ENCODE assay signal across 8 mouse cellular contexts in the genomic region with DNA sequence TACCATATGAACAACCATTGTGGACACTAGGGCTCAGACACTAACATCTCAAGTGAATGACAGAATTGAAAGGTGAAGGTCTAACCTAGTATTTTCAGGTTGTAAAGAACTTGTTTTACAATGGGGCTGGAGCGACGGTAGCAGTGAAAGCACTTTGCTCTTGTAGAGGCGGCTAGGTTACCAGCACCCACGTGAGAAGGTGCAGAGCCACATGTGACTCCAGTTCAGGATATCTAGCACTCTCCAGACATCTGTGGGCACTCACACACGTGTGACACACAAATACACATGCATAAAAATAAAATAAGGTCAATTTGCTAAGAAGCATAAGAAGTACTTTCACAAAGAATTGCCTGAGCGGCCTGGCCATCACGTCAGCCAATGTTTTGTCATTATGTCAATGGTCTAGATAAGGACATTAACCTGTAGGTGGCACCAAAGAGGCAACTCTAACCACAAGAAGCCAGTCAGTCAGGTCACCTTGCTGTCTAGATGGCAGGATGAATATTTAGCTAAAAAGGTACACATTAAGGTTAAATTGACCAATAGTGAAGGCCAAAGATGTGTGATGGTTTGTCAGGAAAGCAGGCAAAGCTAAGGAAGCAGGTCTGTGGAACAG.
DNase-seq lines count a peak whose midpoint lies in the region; ATAC-seq and TF ChIP-seq lines count a peak whose summit lies in the region.
"Had no signal": no experiment of that assay in that cellular context is flagged by ENCODE, and none has a peak within 500 bp of the region (broad histone marks: within the 10 kb centered on the region; RNA-seq: fewer than 3 reads in every experiment).

No protein-coding gene starts in this region.

- no peaks in the 10 kb centered on the region for H3K36me3 ChIP-seq in liver, adult 2 months (ENCODE audit: control insufficient read depth, insufficient read depth, low read length)
- H3K36me3 ChIP-seq: limb, embryonic 12.5 days had no signal

- no peak for TF ChIP-seq POLR2A in liver, adult 2 months (IDR thresholded peaks at IDR 0.05; ENCODE audit: extremely low read depth, insufficient read depth, low read length)

- no peaks in the 10 kb centered on the region for H3K79me2 ChIP-seq in liver, adult 2 months (ENCODE audit: control insufficient read depth, insufficient read depth, low read length)

- H3K4me3 ChIP-seq in liver, adult 2 months (ENCODE audit: insufficient read depth, low read depth, low read length), result no peak overlapping the region
- H3K4me3 ChIP-seq: limb, embryonic 12.5 days had no signal

- peak; percentile 30 for DNase-seq in right cerebral cortex, adult 18-20 months
- no peak for DNase-seq in right cerebral cortex, postnatal 14 days
- DNase-seq in adrenal gland, adult (ENCODE audit: inconsistent age in 2 of 2, low spot score in 1 of 2), result peak; percentile 42 to 87
- DNase-seq in liver, adult 2 months (ENCODE audit: extremely low read depth, low read depth, low spot score), result peak; percentile 79
- peak; percentile 59 to 73 for DNase-seq in spleen, postnatal 36 days (ENCODE audit: low spot score in 2 of 2)

- peak; percentile 32; the same call in 1 of the 2 replicates for TF ChIP-seq CTCF in liver, adult 2 months (IDR thresholded peaks at IDR 0.05; ENCODE audit: low read depth, low read length)

- peaks cover 2% of the 10 kb centered on the region; the same call in 1 of the 2 replicates for H3K4me1 ChIP-seq in liver, adult 2 months (ENCODE audit: control insufficient read depth, insufficient read depth, low read length)
- H3K4me1 ChIP-seq: limb, embryonic 12.5 days had no signal

- WGBS in liver, adult 2 months, result 44% methylated on average over 7 of the region's 7 CpGs

- H3K9ac ChIP-seq in liver, adult 2 months (ENCODE audit: low read depth, low read length), result no peak overlapping the region
- H3K9ac ChIP-seq: limb, embryonic 12.5 days had no signal

- no peak overlapping the region for H3K27ac ChIP-seq in liver, adult 2 months (replicated peaks; ENCODE audit: insufficient read depth, low read depth, low read length)
- H3K27ac ChIP-seq: limb, embryonic 12.5 days had no signal

- H3K27me3 ChIP-seq in liver, adult 2 months (ENCODE audit: control insufficient read depth, insufficient read depth, low read length), result no peaks in the 10 kb centered on the region
- H3K27me3 ChIP-seq: limb, embryonic 12.5 days had no signal

- peak; percentile 87 for ATAC-seq in common myeloid progenitor, adult 5-6 weeks (replicated peaks; ENCODE audit: low read depth, poor library complexity, severe bottlenecking)
- peak; percentile 59 to 74; a peak in 2 of 4 replicates for ATAC-seq in hematopoietic stem cell, adult 5-6 weeks (replicated peaks in 1 of 2; ENCODE audit: insufficient read depth in 1 of 2, low FRiP score in 2 of 2, low TSS enrichment in 1 of 2, low read depth in 1 of 2, poor library complexity in 2 of 2, severe bottlenecking in 2 of 2)
